Mouse (Mus musculus) frontal cortex, postnatal 25 days (tissue): ENCODE data around the gene Specc1.
A peak's percentile ranks its signal among the peaks of the same experiment; 100 is the strongest.

Experiments
- DNase-seq, 2 experiments: peaks; one replicate each; pipeline ENCODE4 v3.0.0; 2022; ENCODE audit warnings: low spot score in 2 of 2

Gene Specc1

GRCm38 (mm10) chr11:61967034-61967433, 10.5 kb downstream of the Specc1 start:
- DNase-seq = no peak

- DNase-seq = no peak
Observed at GRCm38 (mm10) chr11:61968875-61969274, 12.3 kb downstream of the Specc1 start.

GRCm38 (mm10) chr11:61970901-61971300, 14.3 kb downstream of the Specc1 start:
- DNase-seq = no peak

- no peak for DNase-seq
Observed at GRCm38 (mm10) chr11:61971441-61972221, 15.1 kb downstream of the Specc1 start.

- no peak for DNase-seq
Observed at GRCm38 (mm10) chr11:61974106-61974707, 17.6 kb downstream of the Specc1 start.

GRCm38 (mm10) chr11:61975783-61976182, 19.2 kb downstream of the Specc1 start:
- no peak for DNase-seq

- DNase-seq = no peak
Observed at GRCm38 (mm10) chr11:61981285-61981684, 24.7 kb downstream of the Specc1 start.

GRCm38 (mm10) chr11:61982828-61983227, 26.3 kb downstream of the Specc1 start:
- no peak for DNase-seq

GRCm38 (mm10) chr11:61986939-61987338, 30.4 kb downstream of the Specc1 start:
- no peak for DNase-seq

GRCm38 (mm10) chr11:61989647-61990046, 33.1 kb downstream of the Specc1 start:
- DNase-seq = no peak

GRCm38 (mm10) chr11:61991576-61991975, 35.0 kb downstream of the Specc1 start:
- no peak for DNase-seq

GRCm38 (mm10) chr11:61992671-61993285, 36.2 kb downstream of the Specc1 start:
- no peak for DNase-seq

- DNase-seq = no peak
Observed at GRCm38 (mm10) chr11:61999501-61999900, 42.9 kb downstream of the Specc1 start.

GRCm38 (mm10) chr11:62000099-62000498, 43.5 kb downstream of the Specc1 start:
- no peak for DNase-seq

- no peak for DNase-seq
Observed at GRCm38 (mm10) chr11:62001977-62002376, 45.4 kb downstream of the Specc1 start.

- no peak for DNase-seq
Observed at GRCm38 (mm10) chr11:62004881-62005240, 48.3 kb downstream of the Specc1 start.

GRCm38 (mm10) chr11:62005241-62005910, 48.8 kb downstream of the Specc1 start:
- DNase-seq = peak; percentile 34 to 36

- no peak for DNase-seq
Observed at GRCm38 (mm10) chr11:62005911-62006260, 49.3 kb downstream of the Specc1 start.

GRCm38 (mm10) chr11:62006680-62007079, 50.1 kb downstream of the Specc1 start:
- DNase-seq = no peak

- DNase-seq = no peak
Observed at GRCm38 (mm10) chr11:62007984-62008383, 51.4 kb downstream of the Specc1 start.

GRCm38 (mm10) chr11:62010625-62011231, 54.2 kb downstream of the Specc1 start:
- no peak for DNase-seq

GRCm38 (mm10) chr11:62012039-62012438, 55.5 kb downstream of the Specc1 start:
- DNase-seq = no peak
